Mouse (Mus musculus) lung, postnatal 0 days (tissue): ENCODE measurements around the gene Tfip11. TPM values are rescaled to one million over a fixed set of nuclear protein-coding genes. Genes with fewer than 3 reads are reported as not detected.
A peak's percentile ranks its signal among the peaks of the same experiment; 100 is the strongest.

ENCODE experiments used
- ATAC-seq: fragments of 200-750 bp; cut with Nextera tagmentation; 2 replicates; pipeline ENCODE4 v1.8.0; 2017; ENCODE audit warnings: moderate library complexity
- DNase-seq: peaks from one replicate; pipeline ENCODE4 v3.0.0-alpha.2; 2016; ENCODE audit warnings: low spot score
- H3K27ac ChIP-seq: fragments of 300-500 bp; sonication (generic); 2 replicates; pipeline ENCODE4 v1.5.1; 2014; ENCODE audit warnings: antibody characterized with exemption, mild to moderate bottlenecking, low read length, mixed read lengths
- H3K27me3 ChIP-seq: fragments of 300-500 bp; sonication (generic); replicated peaks from 2 replicates; pipeline ENCODE4 v1.6.1; 2014; ENCODE audit warnings: low read length, mixed read lengths; ENCODE audit not compliant: insufficient read depth
- H3K36me3 ChIP-seq: fragments of 300-500 bp; sonication (generic); 2 replicates; pipeline ENCODE4 v1.6.1; 2014; ENCODE audit warnings: low read length, mixed read lengths; ENCODE audit not compliant: insufficient read depth
- H3K4me1 ChIP-seq: fragments of 300-500 bp; sonication (generic); 2 replicates; pipeline ENCODE4 v1.6.1; 2014; ENCODE audit warnings: antibody characterized with exemption, low read depth, low read length, mixed read lengths; ENCODE audit not compliant: insufficient read depth
- H3K4me2 ChIP-seq: fragments of 300-500 bp; sonication (generic); replicated peaks from 2 replicates; pipeline ENCODE4 v1.6.1; 2014; ENCODE audit warnings: low read depth, mild to moderate bottlenecking, low read length, moderate library complexity, mixed read lengths
- H3K4me3 ChIP-seq: fragments of 300-500 bp; sonication (generic); 2 replicates; pipeline ENCODE4 v1.5.1; 2014; ENCODE audit warnings: low read depth, low read length
- H3K9ac ChIP-seq: fragments of 300-500 bp; sonication (generic); replicated peaks from 2 replicates; pipeline ENCODE4 v1.6.1; 2014; ENCODE audit warnings: low read depth, mild to moderate bottlenecking
- H3K9me3 ChIP-seq: fragments of 300-500 bp; sonication (generic); 2 replicates; pipeline ENCODE4 v1.6.1; 2016; ENCODE audit warnings: low read length, mixed read lengths
- CTCF ChIP-seq: IDR thresholded peaks from 2 replicates; pipeline ENCODE4 v1.5.1; 2016; ENCODE audit warnings: antibody characterized with exemption, mild to moderate bottlenecking
- EP300 ChIP-seq: IDR thresholded peaks from 2 replicates; pipeline ENCODE4 v1.6.1; 2016; ENCODE audit warnings: antibody characterized with exemption, mild to moderate bottlenecking, control low read depth
- WGBS: fragments of 180-500 bp; shearing (Covaris S2); extraction: QIAGEN DNeasy Blood & Tissue Kit; methylation state at CpG from one replicate; pipeline ENCODE4 v1.1.7; 2014; 5-methylcytosine and 5-hydroxymethylcytosine counted together
- polyA plus RNA-seq: library from polyadenylated mRNA; unstranded; fragments of >200 nt; fragmentation: Nextera tagmentation; extraction: Ambion mirVana; gene quantifications from 2 replicates; pipeline ENCODE4 v1.2.1, GENCODE M21; 2015

The Tfip11 gene
- polyA plus RNA-seq, 1 experiment from 2014 or later, result 16.0 TPM

GRCm38 (mm10) chr5:112295162-112295561, 31.0 kb upstream of the Tfip11 start:
- 62% methylated on average over 8 of the region's 8 CpGs for whole genome bisulfite sequencing
- Histone ChIP-seq H3K36me3 (no peaks in the 10 kb centered on the region), H3K4me1 (peaks cover 17% of the 10 kb centered on the region), H3K27me3 (no peaks in the 10 kb centered on the region), H3K4me2 (no peak overlapping the region), H3K9me3 (no peaks in the 10 kb centered on the region), H3K9ac (no peak overlapping the region), H3K4me3 (no peak overlapping the region), H3K27ac (no peak overlapping the region; the same call in 1 of the 2 replicates)
- no peak for DNase-seq
- ATAC-seq, result no peak
- TF ChIP-seq EP300 (no peak), CTCF (no peak)

- Histone ChIP-seq H3K9ac (no peak overlapping the region), H3K4me2 (no peak overlapping the region), H3K27me3 (no peaks in the 10 kb centered on the region), H3K4me3 (no peak overlapping the region), H3K9me3 (no peaks in the 10 kb centered on the region), H3K36me3 (no peaks in the 10 kb centered on the region), H3K4me1 (peaks cover 17% of the 10 kb centered on the region), H3K27ac (no peak overlapping the region)
- DNase-seq, result no peak
- WGBS, result 66% methylated on average over 8 of the region's 8 CpGs
- no peak for TF ChIP-seq CTCF
- TF ChIP-seq EP300, result no peak
- ATAC-seq, result no peak
Measured at GRCm38 (mm10) chr5:112295564-112295963, 30.6 kb upstream of the Tfip11 start.

GRCm38 (mm10) chr5:112296404-112297181, 29.6 kb upstream of the Tfip11 start:
- no peak overlapping the region for H3K4me3 ChIP-seq

DNA sequence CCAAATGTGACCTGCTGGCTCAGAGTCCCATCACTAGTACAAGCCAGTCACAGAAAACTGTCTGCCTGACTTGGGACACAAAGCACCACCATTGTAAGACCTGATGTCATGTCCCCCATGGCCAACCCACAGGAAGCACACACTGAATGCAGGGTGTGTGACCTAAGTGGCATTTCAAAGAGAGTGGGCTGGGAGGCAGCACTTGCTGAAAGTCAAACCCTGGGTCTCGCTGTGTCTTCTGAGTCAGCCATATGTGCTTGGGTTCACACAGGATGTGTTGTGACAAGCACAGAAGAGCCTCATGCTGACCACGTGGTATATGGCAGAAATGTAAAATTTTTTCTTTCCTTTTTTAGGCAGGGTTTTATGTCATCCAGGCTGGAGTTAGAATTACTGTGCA, 28.9 kb upstream of the Tfip11 start:
- Histone ChIP-seq H3K27me3 (no peaks in the 10 kb centered on the region), H3K4me2 (no peak overlapping the region), H3K9ac (no peak overlapping the region), H3K27ac (peak overlapping the region; percentile 38; the same call in 1 of the 2 replicates), H3K36me3 (no peaks in the 10 kb centered on the region), H3K4me1 (peaks cover 17% of the 10 kb centered on the region), H3K9me3 (no peaks in the 10 kb centered on the region), H3K4me3 (no peak overlapping the region)
- TF ChIP-seq CTCF (no peak), EP300 (peak; percentile 29; the same call in 1 of the 2 replicates)
- ATAC-seq (peak; percentile 67), DNase-seq (no peak)
- 43% methylated on average over 2 of the region's 2 CpGs for WGBS

More at GRCm38 (mm10) chr5:112296404-112297181, 29.6 kb upstream of the Tfip11 start:
- Histone ChIP-seq H3K36me3 (no peaks in the 10 kb centered on the region), H3K4me1 (peaks cover 17% of the 10 kb centered on the region), H3K27ac (peak overlapping the region; percentile 38; the same call in 1 of the 2 replicates), H3K27me3 (no peaks in the 10 kb centered on the region), H3K4me2 (no peak overlapping the region), H3K9ac (no peak overlapping the region), H3K9me3 (no peaks in the 10 kb centered on the region)
- TF ChIP-seq EP300, result no peak
- TF ChIP-seq CTCF, result no peak
- 49% methylated on average over 6 of the region's 6 CpGs for WGBS
- DNase-seq (no peak), ATAC-seq (no peak)

DNA sequence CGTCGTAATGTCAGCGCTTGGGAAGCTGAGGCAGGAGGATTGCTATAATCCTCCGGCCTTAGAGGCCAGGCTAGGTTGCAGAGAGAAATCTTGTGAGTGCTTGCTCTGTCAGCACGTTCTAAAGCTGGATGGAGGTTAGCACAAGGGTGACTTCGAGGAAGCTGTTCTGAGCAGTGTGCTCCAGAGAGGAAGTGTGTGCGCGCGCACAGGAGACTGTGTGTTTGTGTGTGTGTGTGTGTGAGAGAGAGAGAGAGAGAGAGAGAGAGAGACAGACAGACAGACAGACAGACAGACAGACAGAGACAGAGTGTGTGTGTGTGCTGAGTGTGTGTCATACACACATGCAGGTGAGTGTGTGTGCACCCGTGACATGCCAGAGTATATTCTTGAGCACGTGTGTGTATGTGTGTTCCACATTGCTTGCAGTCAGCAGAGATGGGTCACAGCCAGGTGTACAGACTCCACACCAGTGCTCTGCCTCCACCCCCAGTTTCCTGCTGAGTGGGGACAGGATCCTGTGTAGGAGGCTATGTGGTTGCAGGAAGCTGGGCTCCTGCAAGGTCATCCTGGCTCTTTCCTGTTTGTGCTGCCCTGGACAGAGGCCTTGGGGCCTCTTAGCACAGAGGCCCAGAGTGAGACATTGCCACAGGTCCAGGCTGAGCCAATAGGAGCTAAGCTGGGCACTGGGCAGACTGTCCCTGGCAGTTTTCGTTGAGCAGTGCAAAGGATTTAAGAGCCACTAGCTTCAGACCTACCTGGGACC, 27.8 kb upstream of the Tfip11 start:
- no peak overlapping the region for H3K4me2 ChIP-seq
- H3K4me3 ChIP-seq, result no peak overlapping the region
- H3K9me3 ChIP-seq, result no peaks in the 10 kb centered on the region
- H3K27me3 ChIP-seq, result no peaks in the 10 kb centered on the region
- peak; percentile 81 for ATAC-seq
- DNase-seq, result no peak
- WGBS, result 64% methylated on average over 12 of the region's 12 CpGs
- no peaks in the 10 kb centered on the region for H3K36me3 ChIP-seq
- peak overlapping the region; percentile 62; the same call in 1 of the 2 replicates for H3K27ac ChIP-seq
- H3K4me1 ChIP-seq, result peaks cover 16% of the 10 kb centered on the region
- TF ChIP-seq CTCF (no peak), EP300 (peak; percentile 49; the same call in 1 of the 2 replicates)
- no peak overlapping the region for H3K9ac ChIP-seq

- Histone ChIP-seq H3K4me1 (peaks cover 13% of the 10 kb centered on the region; the same call in 1 of the 2 replicates), H3K4me3 (no peak overlapping the region), H3K27ac (peak overlapping the region; percentile 62; the same call in 1 of the 2 replicates), H3K9ac (no peak overlapping the region), H3K27me3 (no peaks in the 10 kb centered on the region), H3K36me3 (no peaks in the 10 kb centered on the region), H3K9me3 (no peaks in the 10 kb centered on the region), H3K4me2 (no peak overlapping the region)
- DNase-seq (no peak), ATAC-seq (no peak)
- WGBS, result 74% methylated on average over 4 of the region's 4 CpGs
- TF ChIP-seq EP300, result no peak
- no peak for TF ChIP-seq CTCF
Measured at GRCm38 (mm10) chr5:112299399-112299798, 26.8 kb upstream of the Tfip11 start.
